Mouse (Mus musculus): ENCODE results near the gene Slain2.
"Not testable (repeated sequence)": the region's sequence is repeated elsewhere in the genome, so short reads cannot be mapped to it uniquely, and the experiment has no call there.

Gene Slain2

DNA sequence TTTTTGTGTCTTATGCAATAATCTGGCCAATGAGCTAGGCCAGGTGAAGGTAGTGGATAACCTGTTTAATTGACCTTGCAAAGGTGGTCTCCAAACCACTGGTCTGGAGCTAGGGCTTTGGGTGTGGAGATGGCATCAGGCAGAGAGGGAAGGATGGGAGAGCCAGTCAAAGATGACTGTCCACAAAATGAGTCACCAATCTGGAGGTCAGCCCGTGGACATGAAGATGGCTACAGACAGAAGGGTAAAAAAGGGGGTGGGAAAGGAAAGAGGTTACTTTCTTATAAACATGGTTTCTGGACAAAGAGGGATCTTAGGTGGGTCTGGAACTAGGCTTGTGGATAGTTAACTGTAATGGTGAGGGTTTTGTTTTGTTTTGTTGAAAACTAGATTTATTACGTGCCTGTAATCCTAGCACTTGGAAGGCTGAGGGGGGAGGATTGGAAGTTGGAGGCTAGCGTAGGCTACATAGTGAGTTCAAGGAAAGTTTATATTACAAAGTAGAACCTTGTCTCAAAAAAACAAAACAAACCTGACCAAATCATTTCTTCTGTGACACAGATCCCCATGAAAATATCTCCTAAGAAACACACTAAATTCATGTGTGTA lies 40.0 kb downstream of the Slain2 start:
- DNase-seq: no peak

DNA sequence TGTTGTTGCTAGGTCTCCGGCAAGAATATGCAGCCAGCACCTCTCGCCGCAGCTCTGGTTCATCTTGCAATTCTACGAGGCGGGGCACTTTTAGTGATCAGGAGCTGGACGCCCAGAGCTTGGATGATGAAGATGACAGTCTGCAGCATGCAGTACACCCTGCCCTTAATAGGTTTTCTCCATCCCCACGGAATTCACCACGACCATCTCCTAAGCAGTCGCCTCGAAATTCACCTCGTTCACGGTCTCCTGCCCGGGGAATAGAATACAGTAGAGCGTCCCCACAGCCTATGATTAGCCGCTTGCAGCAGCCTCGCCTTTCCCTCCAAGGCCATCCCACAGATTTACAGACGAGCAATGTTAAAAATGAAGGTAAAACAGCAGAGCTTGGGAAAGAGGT lies 43.2 kb downstream of the Slain2 start:
- DNase-seq: no peak

DNA sequence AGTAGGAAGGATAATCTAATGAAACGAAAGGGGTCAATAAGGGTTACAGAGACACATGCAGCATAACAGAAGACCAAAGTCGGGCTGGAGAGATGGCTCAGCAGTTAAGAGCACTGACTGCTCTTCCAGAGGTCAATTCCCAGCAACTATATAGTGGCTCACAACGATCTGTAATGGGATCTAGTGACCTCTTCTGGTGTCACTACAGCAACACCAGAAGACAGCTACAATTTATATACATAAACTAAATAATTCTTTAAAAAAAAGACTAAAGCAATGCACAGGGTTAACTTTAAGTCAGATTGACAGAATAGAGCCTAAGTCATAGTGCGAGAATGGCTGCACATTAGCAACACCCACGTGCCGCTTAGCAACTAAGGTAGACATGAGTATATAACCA lies 46.0 kb downstream of the Slain2 start:
- no peak for DNase-seq

DNA sequence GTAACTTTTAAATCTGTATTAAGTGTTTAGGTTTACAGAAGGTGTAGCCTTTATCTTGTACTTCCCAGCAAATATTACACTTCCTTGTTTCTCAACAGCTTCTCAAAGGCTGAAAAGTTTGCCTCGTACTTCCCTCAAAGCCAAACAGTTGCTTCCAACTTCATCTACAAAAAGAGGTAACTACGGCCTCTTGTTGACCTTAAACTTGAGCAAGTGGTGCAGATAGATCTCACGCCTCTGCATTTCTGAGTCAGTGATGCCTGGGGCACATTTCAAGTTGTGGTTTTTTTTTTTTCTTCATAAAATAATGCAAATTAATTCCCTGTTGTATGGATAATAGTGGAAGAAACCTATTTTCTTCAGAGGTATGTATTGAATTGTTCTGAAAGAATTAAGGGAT lies 51.6 kb downstream of the Slain2 start:
- no peak for DNase-seq

DNA sequence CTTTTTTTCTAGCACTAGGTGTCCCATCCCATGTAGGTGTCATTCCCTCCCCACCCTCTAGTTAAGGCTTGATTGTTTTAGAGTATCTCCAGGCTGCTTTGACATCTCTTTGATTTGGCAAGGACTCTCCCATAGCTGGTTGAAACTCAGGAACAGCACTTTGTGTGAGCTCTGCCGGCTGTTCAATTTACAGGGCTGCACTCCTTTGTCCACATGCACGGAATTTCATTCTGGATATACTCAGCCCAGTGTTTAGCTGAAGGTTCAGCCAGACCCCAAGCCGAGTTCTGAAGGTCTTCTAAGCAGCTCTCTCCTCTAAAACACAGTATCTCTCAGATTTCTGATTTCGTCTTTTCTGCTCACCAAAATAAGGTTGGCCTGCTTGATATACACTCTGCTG lies 58.3 kb downstream of the Slain2 start:
- no peak for DNase-seq

DNA sequence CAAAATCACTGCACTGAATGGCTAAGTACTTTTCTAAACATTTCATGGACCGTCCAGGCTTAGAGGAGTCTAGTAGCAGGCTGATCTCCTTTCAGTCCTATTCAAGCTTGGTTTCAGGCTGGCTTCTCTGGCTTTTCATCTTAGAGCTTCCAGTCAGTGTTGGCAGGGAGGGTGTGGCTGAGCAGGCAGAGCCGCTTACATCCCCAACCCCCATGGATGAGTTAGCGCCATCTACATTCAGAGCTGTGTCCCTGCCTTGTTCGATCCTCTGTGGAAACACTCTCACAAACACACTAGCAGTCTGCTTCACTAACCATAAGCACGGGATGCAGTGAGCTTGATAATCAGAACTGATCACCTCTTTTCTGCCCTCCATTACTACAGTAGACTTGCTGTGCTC lies 58.8 kb downstream of the Slain2 start:
- no peak for DNase-seq

DNA sequence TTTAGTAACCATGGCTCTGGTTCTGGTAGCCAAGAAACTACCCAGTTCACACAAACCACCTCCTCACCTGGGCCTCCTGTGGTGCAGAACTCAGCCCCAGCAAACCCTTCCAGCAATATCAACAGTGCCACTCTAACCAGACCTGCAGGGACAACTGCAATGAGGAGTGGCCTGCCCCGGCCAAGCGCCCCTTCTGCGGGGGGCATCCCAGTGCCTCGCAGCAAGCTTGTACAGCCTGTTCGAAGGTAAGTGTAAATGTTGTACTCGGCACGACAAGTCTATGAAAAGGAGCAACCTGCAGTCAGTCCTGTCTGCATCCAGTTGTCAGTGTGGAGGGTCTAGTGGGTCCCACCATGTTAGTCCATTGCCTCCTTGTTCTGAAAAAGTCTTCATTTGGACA lies 60.5 kb downstream of the Slain2 start, which contains the start of gene Gm10135:
Gene Gm10135, minus strand, starts transcription at position 101 of the 400 bp plus-strand sequence.
- no peak for DNase-seq

DNA sequence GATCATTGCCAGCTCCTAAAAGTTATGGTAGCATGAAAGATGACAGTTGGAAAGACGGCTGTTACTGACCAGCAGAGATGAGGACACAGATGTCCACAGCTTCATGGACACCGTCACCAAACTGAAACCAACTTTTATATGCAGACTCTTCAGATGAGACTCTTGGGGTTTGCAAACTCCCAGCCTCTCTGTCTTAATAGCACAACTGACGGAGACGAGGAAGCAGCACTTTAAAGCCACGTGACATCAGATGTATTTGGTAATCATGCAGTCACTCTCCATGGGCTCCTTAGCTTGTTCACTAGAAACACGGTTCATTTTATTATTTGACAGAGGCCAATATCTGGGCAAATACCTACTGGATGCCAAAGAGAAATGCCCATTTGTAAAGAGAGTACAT lies 61.9 kb downstream of the Slain2 start:
- DNase-seq: no peak

DNA sequence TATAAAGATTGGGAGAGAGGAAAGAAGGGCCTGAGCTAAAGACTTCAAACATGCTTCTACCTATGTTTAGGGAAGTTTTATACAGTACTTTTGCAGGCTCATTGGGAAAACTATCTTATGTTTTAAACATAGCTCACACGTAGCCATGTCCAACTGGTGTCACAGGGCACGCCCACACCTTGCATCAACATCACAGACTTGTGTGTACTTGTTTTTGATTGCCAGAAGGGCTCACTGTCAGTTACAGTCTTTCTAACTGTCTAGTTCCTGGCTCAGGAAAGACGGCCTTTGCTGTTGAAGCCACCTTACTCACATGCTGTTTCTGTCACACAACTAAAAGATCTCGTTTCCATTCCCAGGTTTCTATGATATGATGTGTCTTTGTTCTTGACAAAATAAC lies 62.4 kb downstream of the Slain2 start:
- no peak for DNase-seq

DNA sequence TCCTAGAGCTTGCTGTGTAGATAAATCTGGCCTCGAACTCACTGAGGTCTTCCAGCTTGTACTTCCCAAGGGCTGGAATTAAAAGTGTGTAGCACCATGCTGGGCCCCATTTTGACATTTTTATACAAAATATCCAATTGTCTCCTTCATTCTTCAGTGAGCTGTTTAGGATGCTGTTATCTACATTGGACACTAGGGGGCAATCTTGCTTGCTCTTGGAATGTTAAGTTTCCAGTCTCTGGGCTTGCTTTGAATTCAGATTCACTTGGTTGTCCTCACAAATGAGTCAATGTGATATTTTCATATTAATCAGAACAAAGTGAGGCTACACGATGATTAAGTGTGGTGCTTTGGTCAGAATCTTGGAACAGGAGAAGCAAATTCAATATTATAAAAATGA lies 70.0 kb downstream of the Slain2 start:
- peak; percentile 40 for DNase-seq

DNA sequence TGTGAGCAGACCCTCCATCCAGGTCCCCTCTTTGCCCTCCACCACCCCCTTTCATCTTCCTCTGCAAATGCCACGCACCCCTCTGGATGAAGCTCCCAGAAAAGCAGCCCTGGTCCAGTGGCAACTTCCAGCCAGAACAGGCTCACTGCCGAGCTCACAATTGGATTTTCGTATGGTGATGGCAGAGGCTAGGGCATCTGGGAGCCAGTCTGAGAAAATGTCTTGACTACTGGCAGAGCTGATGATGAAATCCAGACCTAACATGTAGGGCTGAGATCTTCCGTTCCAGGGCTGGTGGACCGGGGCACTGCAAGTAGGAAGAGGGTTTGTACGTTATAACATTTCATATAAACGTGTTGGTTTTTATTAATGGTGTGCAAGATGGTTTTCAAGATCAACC lies 73.7 kb downstream of the Slain2 start:
- no peak for DNase-seq

DNA sequence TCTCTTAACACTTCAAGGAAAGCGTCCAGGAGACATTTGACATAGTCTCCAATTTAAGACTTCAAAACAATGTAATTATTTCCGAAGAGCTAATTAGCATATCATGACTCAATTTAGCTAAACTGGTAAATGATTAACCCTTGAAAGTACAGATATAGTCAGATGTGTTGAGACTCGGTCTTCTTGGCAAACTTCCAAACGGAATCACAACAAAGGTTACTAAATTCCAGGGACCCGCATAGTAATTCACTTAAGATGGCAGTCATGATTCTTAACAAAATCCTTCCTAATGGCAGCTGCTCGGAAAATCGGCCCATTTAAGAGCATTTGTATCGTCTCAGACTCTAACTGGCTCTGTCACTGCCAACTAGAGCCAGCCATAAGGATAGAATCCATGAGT lies 75.7 kb downstream of the Slain2 start:
- no peak for DNase-seq

DNA sequence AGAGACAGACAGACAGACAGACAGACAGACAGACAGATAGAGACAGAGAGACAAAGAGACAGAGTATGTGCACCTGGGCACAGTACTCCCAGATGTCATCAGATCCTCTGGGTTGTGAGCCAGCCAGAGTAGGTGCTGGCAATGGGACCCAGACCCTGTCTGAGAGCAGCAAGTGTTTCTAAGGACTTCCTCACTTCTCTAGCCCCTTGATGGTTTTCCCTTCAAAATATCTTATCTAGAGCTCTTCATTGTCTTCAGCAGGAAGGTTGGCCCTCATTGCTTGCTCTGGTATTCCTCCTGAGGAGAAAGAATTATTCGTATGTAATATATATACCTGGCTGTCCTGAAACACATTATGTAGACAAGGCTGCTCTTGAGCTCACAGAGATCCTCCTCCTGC lies 78.4 kb downstream of the Slain2 start:
- no peak for DNase-seq

DNA sequence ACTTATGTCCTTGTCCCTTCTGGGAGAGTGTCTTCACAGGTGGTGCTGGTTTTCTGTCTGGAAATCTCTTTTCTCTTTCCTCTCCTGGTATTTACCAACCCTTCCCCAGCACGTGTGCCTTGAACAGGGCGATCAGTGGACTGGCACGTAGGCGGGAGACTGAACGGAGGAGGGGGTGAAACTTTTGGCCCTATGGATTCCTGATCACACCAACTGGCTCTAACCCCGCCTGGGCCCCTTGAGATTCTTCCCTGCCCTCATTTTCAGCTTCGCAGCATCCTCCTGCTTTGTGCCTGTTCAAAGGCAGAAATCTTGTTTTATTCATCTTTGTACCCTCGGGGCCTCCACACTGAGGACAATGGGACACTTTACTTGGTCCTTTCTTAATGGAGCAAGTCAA lies 80.3 kb downstream of the Slain2 start:
- no peak for DNase-seq

DNA sequence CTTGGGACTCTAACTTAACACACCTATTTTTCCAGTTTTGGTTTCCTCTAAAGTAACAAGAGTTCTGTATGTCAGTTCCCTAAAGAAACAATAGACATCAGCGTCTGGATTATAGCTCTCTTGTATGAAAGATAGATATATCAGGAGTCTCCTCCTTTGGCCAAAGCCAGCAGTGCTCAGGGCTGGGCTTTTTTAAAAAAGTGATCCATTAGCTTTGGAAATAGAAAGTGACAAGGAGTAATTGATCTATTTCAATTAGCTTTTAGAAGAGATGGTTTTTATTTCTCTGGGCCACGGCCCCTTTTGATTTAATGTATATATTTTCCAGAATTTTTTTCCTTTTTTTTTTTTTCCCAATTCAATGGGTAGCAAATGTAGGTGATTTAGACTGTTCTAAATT lies 80.8 kb downstream of the Slain2 start:
- no peak for DNase-seq

DNA sequence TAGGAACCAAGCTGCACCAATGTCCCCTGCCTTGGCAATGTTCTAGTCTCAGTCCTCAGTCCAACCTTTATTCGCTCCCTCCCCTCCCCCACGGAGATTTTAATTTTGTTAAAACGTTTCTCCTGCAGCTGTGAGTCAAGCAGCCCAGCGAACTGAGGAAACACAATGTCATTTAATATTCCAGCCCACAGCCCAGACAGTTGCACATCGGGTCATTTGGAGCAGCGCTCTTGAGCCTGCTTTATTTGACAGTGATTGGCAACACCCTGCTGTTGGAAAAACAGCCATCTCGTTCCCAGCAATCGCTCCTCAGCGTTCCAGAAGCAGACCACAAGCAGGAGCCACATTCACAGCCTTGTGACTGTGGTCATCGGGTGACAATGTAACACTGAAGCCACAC lies 81.3 kb downstream of the Slain2 start:
- DNase-seq: no peak

DNA sequence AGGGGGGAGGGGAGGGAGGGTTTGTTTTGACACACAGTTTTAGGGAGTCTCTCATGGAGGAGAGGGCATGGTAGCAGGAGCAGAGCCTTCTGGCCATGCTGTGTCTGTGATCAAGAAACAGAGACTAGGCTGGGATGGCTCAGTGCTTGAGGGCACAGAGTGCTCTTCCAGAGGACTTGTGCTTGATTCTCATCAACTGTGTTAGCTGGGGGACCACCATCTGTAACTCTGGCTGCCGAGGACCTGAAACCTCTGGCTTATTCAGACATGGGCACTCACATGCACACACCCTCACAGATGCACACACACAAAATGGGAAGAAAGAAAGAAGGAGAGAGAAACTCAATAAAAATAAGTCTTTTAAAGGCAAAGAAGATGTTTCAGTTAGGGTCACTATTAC lies 84.4 kb downstream of the Slain2 start:
- not testable (repeated sequence) for DNase-seq

DNA sequence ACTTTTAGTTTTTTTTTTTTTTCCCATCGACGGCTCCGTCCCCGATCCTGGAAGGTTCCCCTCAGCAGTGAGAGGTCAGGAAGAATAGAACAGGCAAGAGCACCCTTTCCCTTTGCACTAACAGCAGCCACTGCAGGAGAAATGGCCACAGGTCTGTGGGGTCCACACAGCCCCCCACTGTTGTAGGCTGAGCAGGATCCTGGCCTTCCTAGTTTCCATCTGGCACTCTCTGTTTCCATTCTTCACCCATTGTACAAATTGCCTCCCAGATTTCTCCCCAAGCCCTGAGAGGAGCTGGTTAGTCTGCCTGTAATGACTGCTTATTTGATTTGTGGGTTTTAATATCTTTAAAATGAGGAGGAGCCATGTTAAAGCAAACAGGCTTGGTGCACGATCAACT lies 89.9 kb downstream of the Slain2 start:
- no peak for DNase-seq

DNA sequence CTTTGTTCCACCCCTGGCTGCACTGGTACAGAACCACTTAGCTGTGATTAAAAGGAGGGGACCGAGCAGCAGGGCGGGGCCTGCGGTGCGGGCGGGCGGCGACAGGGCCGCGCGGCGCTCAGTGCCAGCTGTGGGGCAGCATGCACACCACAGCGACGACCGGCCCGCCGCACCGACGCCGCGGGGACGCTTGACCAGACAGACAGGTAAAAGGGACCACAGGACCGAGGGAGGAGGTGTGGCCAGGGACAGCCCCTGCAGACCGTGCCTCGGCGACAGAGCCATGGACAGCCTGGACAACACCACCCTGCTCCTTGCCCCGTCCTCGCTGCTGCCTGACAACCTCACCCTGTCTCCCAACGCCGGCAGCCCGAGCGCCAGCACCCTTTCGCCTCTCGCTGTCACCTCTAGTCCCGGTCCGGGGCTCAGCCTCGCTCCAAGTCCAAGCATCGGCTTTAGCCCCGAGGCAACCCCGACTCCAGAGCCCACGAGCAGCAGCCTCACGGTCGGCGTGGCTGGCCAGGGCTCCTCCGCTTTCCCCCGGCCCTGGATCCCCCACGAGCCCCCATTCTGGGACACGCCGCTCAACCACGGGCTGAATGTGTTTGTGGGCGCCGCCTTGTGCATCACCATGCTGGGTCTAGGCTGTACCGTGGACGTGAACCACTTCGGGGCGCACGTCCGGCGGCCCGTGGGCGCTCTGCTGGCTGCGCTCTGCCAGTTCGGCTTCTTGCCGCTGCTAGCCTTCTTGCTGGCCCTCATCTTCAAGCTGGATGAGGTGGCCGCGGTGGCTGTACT lies 92.9 kb downstream of the Slain2 start, which contains the start of gene Slc10a4:
Gene Slc10a4, plus strand, starts transcription at position 100 of the 798 bp plus-strand sequence.
- peak; percentile 37 for DNase-seq

DNA sequence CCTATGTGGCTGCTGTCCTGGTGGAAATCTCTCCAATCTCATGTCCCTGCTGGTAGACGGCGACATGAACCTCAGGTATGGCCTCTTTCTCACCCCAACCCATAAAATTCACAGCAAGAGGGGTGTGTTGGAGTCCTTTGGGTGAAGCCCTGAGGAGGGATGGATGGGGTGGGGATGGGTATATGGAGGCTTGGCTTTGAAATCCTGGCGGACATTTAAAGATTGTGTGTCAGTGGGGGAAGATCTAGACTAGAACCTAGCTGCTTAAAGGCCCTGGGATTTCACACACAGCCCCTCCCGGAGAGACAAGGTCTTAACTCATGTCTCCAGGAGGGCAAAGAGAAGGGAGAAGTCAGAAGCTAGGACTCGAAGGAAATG lies 93.5 kb downstream of the Slain2 start:
- DNase-seq: no peak

DNA sequence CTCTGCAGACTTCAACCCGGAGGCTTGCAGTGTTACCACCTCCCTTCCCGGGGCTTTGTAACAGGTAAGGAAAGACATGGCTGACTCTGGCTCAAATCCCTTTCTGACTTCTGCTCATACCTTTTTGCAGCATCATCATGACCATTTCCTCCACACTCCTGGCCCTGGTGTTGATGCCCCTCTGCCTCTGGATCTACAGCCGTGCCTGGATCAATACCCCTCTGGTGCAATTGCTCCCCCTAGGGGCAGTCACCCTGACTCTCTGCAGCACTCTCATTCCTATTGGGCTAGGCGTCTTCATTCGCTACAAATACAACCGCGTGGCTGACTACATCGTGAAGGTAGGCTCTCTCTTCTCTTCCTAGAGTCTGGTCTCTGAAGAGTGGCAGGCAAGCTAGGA lies 94.1 kb downstream of the Slain2 start:
- DNase-seq: not testable (repeated sequence)

DNA sequence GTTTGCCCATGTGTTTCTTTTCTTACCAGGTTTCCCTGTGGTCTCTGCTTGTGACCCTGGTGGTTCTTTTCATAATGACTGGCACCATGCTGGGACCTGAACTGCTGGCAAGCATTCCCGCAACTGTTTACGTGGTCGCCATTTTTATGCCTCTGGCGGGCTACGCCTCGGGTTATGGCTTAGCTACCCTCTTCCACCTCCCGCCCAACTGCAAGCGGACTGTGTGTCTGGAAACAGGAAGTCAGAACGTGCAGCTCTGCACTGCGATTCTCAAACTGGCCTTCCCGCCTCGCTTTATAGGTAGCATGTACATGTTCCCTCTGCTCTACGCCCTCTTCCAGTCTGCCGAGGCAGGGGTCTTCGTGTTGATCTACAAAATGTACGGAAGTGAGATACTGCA lies 97.7 kb downstream of the Slain2 start:
- DNase-seq: not testable (repeated sequence)

DNA sequence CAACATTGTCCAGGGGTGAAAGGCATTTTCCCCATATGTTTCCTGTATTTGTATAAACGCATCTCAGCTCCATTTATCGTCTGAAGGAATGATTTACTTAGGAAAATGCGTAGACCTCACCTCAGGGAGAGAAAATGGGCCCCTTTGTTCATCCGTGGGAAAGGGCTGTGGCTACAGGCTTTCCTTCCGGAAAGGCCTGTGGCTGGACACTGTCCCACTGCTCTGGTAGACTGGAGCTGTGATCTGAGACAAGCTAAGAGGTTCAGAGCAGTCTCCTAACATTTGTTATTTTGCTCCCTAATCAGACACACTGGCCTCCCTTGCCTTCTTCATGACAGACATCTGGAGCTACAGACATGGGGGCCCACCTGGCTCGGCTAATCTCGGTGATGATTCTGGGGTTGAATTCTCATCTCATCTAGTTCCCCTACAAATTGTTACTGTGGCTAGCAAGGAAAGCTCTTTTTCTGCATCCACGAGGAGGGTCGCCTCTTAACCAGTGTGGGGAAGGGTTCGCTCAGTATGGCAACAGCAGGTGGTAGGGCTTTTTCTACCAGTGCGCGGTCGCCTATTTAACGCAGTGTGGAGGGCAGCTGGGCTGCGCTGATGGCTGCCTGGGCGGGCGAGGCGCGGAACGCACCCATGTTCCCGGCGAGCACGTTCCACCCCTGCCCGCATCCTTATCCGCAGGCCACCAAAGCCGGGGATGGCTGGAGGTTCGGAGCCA lies 98.9 kb downstream of the Slain2 start:
- DNase-seq: not testable (repeated sequence)

Data from lung, postnatal 10 days (tissue).